Mouse (Mus musculus) c-Kit-negative CD71-positive TER-119-positive erythroid progenitor cells, embryonic 14.5 days (primary cell): ENCODE results near the gene Rplp1.

Experiments
- DNase-seq: peaks from one replicate; pipeline ENCODE4 v3.0.0-alpha.2; 2013; ENCODE audit warnings: low read depth, low spot score

The Rplp1 gene

GRCm38 (mm10) chr9:61914203-61914916 is at the start of gene Rplp1:
Gene Rplp1 (minus strand): TSS chr9:61914542.
- DNase-seq = peak; percentile 89

- no peak for DNase-seq
Measured at GRCm38 (mm10) chr9:61963356-61963755, 49.0 kb upstream of the Rplp1 start.

DNA sequence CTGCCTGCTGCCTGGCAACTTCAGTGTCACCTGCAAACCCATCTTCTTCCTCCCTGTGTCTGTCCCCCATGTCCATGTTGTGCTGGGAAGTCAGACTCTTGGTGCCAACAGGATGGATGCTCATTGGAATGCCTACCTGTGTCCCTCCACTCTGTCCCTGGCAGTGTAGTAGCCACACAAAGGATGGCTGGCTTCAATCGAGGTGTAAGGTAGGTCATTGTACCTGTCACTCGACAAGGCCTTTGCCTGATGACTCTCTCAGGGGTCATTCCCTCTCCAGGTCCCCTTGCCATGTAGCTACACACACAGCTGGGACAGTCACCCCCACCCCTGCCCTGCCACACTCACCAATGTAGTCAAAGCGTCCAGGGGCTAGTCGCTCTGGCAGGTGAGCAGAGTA is 46.8 kb upstream of the Rplp1 start:
- DNase-seq = no peak

GRCm38 (mm10) chr9:61960753-61961152 is 46.4 kb upstream of the Rplp1 start:
- no peak for DNase-seq

GRCm38 (mm10) chr9:61959921-61960569 is 45.7 kb upstream of the Rplp1 start:
- no peak for DNase-seq

- DNase-seq = no peak
Measured at GRCm38 (mm10) chr9:61954707-61955106, 40.4 kb upstream of the Rplp1 start.

GRCm38 (mm10) chr9:61952241-61952640 is 37.9 kb upstream of the Rplp1 start:
- DNase-seq = no peak

DNA sequence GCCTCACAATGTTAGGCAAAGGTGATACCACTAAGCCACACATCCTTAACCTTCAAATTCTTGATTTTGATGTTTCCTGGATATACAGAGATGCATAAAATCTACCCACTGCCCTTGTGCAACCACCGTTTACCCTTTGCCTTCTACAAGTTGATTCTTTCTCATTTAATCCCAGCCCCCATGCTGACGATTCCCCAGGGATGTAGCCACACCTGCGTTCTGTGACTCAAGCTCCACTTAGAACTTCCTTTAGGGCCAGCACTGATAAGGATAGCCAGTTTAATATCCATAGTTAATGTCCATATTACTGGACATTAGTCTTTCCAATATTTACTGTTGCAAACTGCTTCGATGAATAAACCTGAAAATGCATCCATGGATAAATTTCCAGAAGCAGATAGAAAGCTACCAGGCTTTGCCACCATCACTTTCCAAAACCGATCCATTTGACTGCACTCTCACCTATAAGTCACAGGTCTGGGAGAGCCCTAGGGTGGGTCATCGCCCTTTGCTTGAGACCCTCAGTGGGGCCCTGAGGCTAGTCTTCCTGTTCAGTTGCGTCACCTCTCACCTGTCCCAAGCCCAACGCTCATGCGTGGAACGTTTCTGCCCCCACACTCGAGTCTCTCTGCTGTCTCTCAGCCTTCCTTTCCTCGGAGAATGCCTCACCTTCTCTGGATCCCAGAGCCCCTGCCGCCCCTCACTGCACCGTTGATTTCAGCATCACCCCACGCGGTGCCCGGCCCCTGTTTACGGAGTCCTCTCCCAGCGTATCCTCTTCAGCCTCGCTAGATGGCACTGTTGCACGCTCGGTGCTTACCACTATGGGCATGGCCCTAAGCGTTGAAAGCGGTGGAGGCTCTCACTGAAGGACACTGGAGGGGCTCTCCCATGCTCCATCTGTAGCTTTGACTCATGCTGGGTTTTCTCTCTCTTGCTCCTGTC is 33.3 kb upstream of the Rplp1 start:
- DNase-seq = peak; percentile 73

- peak; percentile 92 for DNase-seq
Measured at GRCm38 (mm10) chr9:61946623-61947401, 32.5 kb upstream of the Rplp1 start, which contains the start of gene Kif23. Gene Kif23 (minus strand): TSS chr9:61946774.

DNA sequence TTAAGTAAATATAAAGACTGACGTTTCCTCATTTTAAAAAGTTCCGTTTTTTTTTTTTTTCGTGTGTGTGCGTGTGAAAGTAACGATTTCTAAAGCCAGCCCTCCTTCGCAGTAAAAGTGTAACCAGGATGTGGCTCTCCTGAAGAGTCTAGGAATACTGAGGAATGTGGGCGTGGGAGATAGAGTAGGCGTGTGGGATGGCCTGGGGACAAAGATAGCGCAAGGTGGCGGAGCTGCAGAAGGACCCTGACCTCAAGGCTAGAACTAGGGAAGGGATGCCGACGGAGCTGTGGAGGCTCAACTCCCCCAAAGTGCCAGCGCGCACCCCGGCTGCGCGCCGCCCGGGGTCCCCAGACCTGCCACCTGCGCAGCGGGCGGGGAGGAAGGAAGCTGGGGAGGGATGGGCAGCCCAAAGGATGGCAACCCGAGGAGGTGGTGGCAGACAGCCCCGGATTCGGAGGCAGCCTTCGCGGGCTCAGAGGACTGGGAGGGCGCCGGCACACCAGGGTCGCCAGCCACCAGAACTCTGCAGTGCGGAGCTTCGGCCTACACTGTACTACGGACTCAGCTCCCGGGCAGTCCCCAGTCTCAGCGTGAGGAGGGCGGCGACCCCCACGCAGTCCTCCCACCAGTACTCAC is 31.8 kb upstream of the Rplp1 start:
- DNase-seq = peak; percentile 59

GRCm38 (mm10) chr9:61941054-61941453 is 26.7 kb upstream of the Rplp1 start:
- DNase-seq = no peak

GRCm38 (mm10) chr9:61933333-61933732 is 19.0 kb upstream of the Rplp1 start:
- no peak for DNase-seq

DNA sequence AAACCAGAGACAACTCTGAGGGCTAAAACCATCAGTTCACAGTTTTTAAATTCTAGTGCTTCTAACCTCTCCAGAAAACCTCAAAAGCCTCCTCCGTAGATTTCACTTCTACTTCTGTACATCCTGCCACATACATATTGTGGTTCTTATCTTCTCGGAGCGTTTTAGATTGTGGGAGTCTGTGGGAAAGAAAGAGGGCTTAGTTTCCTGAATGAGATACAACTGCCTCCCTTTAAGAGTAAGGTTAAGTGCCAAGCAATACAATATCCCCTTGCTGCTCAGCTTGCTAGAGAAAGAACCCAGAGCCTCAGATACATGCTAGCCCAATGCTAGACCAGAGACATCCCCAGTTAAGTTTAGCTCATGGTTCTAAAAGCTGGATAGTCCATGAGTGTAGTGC is 17.7 kb upstream of the Rplp1 start:
- DNase-seq = no peak

DNA sequence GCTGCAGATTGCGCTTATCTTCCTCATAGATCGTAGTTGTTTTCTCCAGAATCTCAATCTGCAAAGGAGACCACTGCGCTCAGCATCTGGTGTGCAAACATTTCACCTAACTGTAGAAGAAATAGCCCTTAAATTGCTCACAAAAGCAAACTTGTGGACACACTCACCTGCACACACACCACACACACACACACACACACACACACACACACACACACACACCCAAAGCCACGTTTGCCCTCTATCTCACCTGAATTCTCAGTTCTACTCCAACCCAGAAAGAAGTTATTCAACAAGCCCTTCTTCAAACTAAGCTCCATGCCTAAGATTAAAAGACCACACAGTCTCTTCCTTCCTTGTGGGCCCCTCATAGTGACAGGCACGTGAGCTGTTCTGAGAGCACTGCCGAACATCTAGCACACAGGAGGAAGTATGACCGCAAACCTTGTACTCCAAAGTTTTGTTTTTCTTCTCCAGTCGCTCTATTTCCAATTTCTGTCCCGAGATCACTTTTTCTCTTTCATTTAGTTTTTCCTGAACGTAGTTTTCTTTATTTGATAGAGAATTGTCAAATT is 10.8 kb upstream of the Rplp1 start:
- DNase-seq = no peak

DNA sequence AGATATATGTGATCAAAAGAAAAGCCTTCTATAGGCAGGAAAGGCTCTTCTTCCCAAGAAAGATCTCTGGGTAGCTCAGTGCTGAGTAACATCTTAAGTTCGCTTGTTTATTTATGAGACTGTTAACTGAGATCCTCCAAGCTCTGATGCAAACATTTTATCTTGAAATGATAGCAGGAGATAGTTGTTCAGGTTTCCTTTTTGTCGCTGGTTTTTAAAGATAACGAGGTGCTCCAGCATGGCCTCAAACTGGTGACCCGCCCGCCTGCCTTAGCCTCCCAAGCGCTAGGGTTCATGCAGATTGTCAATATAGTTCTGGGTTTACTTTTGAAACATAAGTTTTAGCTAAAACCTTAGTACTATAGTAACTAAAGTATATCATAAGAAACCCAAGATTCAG is 6.0 kb upstream of the Rplp1 start:
- DNase-seq = no peak

GRCm38 (mm10) chr9:61919464-61919863 is 5.1 kb upstream of the Rplp1 start:
- DNase-seq = no peak

GRCm38 (mm10) chr9:61917436-61917835 is 3.1 kb upstream of the Rplp1 start:
- no peak for DNase-seq

- no peak for DNase-seq
Measured at GRCm38 (mm10) chr9:61916986-61917385, 2.6 kb upstream of the Rplp1 start.

GRCm38 (mm10) chr9:61915393-61916005 is 1.2 kb upstream of the Rplp1 start:
- DNase-seq = no peak

DNA sequence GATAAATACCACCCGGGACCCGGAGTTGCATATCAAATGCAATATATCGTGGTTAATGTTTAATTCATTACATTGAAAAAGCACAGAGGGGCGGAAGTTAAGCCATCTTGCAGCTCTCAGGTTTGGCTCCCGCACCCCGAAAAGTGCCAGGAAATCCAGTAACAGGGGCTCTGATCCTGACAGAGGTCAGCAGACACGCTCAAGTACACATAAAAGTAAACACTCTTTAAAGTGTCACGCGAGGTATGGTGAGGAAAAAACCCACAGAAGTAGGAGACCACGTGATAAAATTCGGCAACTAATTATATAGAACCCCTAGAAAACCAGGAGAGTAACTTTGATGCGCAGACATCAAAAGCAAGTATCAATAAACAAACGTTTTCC is 567 bp upstream of the Rplp1 start:
- DNase-seq = no peak
